Mouse (Mus musculus): ENCODE data around the gene Npl.
A peak's percentile ranks its signal among the peaks of the same experiment; 100 is the strongest.
"Not testable (repeated sequence)": the region's sequence is repeated elsewhere in the genome, so short reads cannot be mapped to it uniquely, and the experiment has no call there.

The Npl gene

DNA sequence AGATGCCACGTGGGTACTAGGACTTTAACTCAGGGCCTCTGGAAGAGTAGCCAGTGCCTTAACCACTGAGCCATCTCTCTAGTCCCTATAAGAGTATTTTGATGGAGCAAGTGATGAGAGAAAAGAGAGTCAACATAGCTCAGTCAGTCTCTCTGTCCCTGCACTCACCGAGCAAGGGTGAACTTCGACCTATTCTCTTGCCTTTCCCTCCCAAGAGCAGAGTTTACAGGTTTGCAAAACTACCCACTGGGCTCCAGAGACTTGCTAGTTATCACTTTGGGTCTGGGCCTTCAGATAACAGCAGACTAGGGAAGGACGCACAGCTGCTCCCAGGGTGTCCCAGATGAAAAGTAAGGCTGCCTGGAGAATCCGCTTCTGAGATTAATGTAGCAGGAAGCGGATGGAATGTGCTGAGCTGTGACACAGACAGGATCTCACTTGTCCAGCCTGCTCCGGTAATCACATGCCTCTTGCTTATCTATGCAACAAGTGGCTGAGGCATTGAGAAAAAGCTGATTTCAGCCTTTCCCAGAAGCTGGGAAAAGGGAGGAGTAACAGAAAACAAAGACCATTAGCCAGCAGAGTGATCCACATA is 7.0 kb downstream of the Npl start:
- no peak for DNase-seq (ENCODE audit: low read depth)

DNA sequence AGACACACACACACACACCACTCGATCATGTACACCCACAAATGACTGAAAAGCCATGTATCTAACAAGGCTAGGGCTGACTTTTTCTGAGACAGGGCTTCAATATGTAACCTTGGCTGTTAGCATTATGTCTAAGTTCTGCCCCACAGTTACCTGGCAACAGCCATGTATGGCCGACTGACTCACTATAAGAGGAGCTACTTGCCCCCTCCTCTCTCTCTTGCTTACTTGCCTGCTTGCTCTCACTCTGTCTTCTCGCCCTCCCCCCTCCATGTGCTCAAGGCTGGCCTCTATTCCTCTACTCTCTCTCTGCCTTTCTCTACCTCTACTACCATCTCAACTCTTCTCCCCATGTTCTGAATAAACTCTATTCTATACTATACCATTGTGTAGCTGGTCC is 9.1 kb downstream of the Npl start:
- DNase-seq (ENCODE audit: low read depth): no peak

DNA sequence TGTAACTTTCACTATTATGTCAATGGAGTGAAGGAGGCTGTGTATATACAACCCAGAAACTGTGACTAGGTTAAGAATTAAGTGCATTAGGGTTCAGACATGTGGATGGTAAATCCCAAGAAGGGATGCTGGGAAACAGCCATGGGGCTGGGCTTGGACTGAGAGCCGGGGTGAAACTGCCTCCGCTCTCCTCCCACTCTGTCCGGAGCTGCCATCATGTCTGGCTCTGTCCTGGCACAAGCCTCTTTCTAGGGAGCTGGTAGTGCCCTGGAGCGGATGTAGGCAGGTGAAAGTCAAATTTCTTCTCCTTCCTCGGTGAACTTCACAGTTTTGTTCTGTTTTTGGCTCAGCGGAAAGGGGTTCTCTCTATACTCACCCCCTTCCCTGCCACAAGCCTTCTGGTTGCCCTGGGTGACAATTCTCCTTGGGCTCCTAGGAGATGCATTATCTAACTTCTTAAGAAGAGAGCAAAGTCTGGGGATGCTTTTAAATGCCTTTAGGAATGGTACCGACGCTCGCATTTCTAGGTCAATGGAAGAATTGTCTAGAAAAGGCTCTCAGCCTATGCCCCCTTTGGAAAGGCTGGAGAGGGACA is 10.0 kb downstream of the Npl start:
- DNase-seq (ENCODE audit: low read depth): no peak

GRCm38 (mm10) chr1:153535611-153536010 is 14.2 kb downstream of the Npl start:
- DNase-seq (ENCODE audit: low read depth): no peak

DNA sequence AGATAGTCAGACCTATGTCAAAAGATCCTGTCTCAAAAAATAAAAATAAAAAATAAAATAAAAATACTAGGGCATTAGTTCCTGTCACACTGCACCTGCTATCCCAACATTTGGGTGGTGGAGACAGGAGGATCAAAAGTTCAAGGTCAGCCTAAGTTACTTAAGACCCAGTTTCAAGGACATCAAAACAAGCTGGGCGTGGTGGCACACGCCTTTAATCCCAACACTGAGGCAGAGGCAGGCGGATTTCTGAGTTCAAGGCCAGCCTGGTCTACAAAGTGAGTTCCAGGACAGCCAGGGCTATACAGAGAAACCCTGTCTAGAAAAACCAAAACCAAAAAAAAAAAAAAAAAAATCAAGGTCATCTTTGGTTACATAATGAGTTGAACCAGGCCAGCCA is 16.9 kb downstream of the Npl start:
- not testable (repeated sequence) for DNase-seq (ENCODE audit: low read depth)

DNA sequence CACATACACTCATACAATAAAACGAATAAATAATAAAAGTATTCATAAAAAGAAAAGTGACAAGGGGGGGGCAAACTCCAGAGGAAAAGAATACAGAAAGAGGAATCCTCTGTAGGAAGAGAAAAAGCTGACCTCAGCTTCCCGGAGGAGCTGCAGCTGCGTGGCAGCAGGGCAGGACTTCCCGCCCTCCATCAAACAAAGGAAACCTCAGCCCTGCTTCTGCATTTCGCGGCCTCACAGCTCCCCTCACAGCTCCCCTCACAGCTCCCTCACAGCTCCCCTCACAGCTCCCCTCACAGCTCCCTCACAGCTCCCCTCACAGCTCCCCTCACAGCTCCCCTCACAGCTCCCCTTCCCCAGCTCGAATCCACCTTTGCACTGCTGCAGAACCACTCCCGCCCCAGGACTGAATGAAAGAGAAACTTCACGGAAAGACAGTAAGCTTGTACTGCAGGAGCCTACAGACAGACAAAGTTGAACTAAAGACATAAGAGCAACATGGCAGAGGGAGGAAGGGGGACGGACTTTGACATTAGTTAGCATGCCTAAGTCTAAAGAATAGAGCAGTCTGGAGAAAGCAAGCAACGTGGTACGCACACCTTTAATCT is 17.5 kb downstream of the Npl start:
- no peak for DNase-seq (ENCODE audit: low read depth)

DNA sequence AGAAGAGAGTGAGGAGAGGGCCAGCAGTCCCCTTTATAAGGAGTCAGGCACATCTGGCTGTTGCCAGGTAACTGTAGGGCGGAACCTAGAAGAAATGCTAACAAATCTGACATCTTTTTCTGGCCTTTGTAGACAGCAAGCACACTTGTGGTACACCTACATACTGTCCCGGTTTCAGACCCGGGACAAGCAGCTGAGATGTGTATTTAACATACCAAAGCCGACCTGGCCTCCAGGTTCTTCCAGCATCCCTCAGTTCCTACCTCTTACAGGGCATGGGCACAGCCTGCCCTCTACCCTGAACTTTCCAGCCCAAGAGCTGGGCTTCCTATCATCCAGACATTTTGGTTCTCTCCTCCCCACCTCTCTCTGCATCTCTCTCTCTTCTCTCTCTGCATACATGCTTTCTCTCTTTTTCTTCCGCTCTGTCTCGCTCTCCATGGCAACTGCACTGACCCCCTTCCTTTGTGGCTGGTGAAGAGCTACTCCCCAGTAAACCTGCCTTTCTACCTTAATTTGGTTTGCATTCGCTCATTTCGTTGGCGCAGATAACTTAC is 18.1 kb downstream of the Npl start:
- DNase-seq (ENCODE audit: low read depth): no peak

DNA sequence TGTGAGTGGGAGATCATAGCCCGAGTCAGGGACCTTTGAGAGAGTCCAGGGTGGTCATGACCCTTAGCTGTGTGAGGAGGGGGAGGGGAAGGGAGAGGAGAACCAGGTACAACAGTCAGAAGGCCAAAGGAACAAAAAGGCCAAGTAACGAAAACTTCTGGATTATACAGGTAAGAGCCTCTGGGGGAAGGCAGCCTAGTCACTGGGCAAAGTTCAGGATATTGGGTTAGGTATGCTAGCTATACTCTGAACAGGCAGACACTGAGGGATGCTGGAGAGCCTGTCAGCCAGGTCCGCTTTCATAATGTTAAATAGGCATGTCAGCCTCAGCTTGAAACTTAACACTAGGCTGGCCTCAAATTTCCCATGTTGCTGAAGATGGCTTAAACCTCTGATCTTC is 27.7 kb downstream of the Npl start:
- no peak for DNase-seq (ENCODE audit: low read depth)

- DNase-seq (ENCODE audit: low read depth): no peak
These were observed 34.5 kb downstream of the Npl start for GRCm38 (mm10) chr1:153515368-153515767.

- peak; percentile 37 for DNase-seq (ENCODE audit: low read depth)
These were observed 39.4 kb downstream of the Npl start for GRCm38 (mm10) chr1:153510330-153511009.

DNA sequence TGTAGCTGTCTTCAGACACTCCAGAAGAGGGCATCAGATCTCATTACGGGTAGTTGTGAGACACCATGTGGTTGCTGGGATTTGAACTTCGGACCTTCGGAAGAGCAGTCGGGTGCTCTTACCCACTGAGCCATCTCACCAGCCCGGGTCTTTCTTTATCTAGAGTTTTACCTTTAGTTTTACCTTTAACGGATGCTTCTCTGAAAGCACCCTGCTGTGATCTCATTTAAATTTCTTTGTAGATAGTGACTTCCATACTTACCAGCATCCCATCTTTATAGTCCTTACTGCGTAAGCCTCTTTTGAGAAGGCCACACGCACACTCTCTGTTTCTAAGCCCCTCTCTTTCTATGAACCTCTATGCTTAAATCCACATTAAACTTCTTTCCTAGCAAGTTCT is 40.3 kb downstream of the Npl start:
- not testable (repeated sequence) for DNase-seq (ENCODE audit: low read depth)

GRCm38 (mm10) chr1:153509012-153509411 is 40.8 kb downstream of the Npl start:
- no peak for DNase-seq (ENCODE audit: low read depth)

GRCm38 (mm10) chr1:153506266-153506665 is 43.6 kb downstream of the Npl start:
- peak; percentile 30 for DNase-seq (ENCODE audit: low read depth)

GRCm38 (mm10) chr1:153501644-153502321 is 48.1 kb downstream of the Npl start:
- peak; percentile 48 for DNase-seq (ENCODE audit: low read depth)

DNA sequence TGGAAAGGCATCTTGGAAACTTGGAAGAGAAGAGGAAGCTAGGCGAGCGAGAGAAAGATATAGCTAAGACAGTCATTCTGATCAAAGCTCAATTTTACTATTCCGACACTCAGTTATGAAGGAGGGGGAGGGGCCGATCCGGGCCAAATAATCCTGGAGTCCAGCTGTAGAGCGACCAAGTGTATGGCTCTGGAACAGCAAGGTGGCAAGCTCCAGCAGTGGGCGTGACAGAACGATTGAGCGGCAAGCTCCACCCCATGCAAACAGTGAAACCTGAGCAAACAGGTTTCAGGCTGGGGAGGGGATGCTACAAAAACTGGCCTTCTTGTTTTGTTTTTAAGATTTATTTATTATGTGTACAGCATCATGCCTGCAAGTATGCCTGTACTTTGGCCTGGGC is 49.8 kb downstream of the Npl start:
- DNase-seq (ENCODE audit: low read depth): no peak

DNA sequence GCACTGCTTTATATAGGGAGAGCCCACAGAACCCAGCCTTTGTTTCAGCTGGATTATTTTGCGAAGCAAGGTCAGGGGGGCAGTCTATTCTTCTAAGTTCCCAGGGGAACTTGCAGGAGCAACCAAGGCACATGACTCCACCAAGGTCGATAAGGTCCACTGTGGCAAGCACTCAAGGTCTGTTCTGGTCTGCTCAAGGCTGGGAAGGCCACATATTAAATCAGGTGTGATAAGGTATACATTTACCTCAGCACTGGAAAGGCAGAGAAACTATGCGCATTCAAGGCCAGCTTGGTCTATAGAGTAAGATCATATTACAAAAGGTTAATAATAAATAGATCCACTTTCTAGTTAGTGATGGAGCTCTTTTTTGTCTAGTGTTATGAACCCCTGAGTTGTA is 53.8 kb downstream of the Npl start:
- DNase-seq (ENCODE audit: low read depth): no peak

- no peak for DNase-seq (ENCODE audit: low read depth)
These were observed 55.9 kb downstream of the Npl start for GRCm38 (mm10) chr1:153493931-153494330.

- peak; percentile 46 for DNase-seq (ENCODE audit: low read depth)
These were observed 56.5 kb downstream of the Npl start for GRCm38 (mm10) chr1:153493338-153493737.

DNA sequence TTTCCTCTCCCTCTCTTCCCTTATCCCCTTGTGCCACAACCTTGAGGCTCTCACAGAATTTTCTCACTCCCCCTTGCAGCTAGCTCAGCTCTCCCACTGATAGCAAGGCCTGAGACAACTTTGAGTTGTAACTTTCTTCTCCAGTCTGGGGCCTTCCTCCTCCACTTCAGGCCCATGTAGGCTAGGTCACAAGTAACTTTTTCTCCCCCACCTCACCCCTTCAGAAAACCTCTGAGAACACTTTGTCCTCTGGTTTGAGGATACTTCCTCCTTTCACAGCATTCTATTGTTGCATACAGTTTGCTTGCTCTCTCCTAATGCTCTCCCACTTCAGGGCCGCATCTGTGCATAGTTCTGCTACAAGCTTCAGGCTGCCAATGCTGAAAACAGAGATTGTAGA is 58.0 kb downstream of the Npl start:
- no peak for DNase-seq (ENCODE audit: low read depth)

DNA sequence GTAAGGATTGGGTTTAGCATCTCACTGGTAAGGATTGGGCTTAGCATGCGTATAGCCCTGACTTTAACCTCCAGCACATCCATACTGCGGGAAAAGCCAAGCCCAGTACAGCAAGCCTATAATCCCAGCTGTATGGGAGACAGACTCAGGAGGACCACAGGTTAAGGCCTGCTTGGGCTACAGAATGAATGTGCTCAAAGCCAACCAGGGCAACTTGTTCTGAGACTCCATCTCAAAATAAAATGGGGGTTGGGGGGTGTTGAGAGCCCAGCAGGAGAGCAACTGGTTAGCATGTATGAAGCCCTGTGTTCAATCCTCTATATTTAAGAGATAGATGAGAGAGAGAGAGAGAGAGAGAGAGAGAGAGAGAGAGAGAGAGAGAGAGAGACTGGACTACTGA is 58.5 kb downstream of the Npl start:
- no peak for DNase-seq (ENCODE audit: low read depth)

- no peak for DNase-seq (ENCODE audit: low read depth)
These were observed 59.9 kb downstream of the Npl start for GRCm38 (mm10) chr1:153489963-153490362.

DNA sequence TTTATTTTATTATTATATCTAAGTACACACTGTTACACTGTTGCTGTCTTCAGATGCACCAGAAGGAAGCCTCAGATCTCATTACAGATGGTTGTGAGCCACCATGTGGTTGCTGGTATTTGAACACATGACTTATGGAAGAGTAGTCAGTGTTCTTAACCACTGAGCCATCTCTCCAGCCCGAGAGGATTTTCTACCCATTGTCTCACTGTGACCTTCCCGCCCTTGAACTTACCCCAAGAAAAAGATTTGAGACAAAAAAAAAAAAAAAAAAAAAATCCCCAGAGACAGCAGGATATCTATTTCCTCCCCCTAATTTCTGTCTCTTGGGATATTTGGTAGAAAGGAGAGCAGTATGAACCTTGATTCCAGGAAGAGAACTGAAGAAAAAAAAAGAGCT is 60.3 kb downstream of the Npl start:
- DNase-seq (ENCODE audit: low read depth): no peak
